Mouse (Mus musculus) stomach, embryonic 15.5 days (tissue): ENCODE results near the gene Slx4ip. TPM values are rescaled to one million over a fixed set of nuclear protein-coding genes. Genes with fewer than 3 reads are reported as not detected.

Source experiments
- ATAC-seq: fragments of 200-750 bp; cut with Nextera tagmentation; 2 replicates; pipeline ENCODE4 v1.8.0; 2017; ENCODE audit warnings: low read depth, moderate number of reproducible peaks, moderate TSS enrichment; ENCODE audit not compliant: insufficient read depth, low FRiP score
- H3K27ac ChIP-seq: fragments of 300-500 bp; sonication (generic); 2 replicates; pipeline ENCODE4 v1.5.1; 2015; ENCODE audit warnings: mild to moderate bottlenecking, inconsistent platforms
- H3K27me3 ChIP-seq: fragments of 300-500 bp; sonication (generic); replicated peaks from 2 replicates; pipeline ENCODE4 v1.6.1; 2015; ENCODE audit warnings: inconsistent platforms
- H3K36me3 ChIP-seq: fragments of 300-500 bp; sonication (generic); 2 replicates; pipeline ENCODE4 v1.6.1; 2015; ENCODE audit warnings: inconsistent platforms
- H3K4me1 ChIP-seq: fragments of 300-500 bp; sonication (generic); 2 replicates; pipeline ENCODE4 v1.6.1; 2015; ENCODE audit warnings: inconsistent platforms
- H3K4me2 ChIP-seq: fragments of 300-500 bp; sonication (generic); 2 replicates; pipeline ENCODE4 v1.6.1; 2015; ENCODE audit warnings: mild to moderate bottlenecking, inconsistent platforms
- H3K4me3 ChIP-seq: fragments of 300-500 bp; sonication (generic); replicated peaks from 2 replicates; pipeline ENCODE4 v1.5.1; 2015; ENCODE audit warnings: inconsistent platforms
- H3K9ac ChIP-seq: fragments of 300-500 bp; sonication (generic); 2 replicates; pipeline ENCODE4 v1.6.1; 2015; ENCODE audit warnings: inconsistent platforms
- H3K9me3 ChIP-seq: fragments of 300-500 bp; sonication (generic); 2 replicates; pipeline ENCODE4 v1.6.1; 2016; ENCODE audit warnings: inconsistent platforms
- WGBS: fragments of 180-500 bp; shearing (Covaris S2); methylation state at CpG from one replicate; pipeline ENCODE4 v1.1.7; 2015; 5-methylcytosine and 5-hydroxymethylcytosine counted together
- polyA plus RNA-seq: library from polyadenylated mRNA; unstranded; fragments of >200 nt; fragmentation: Nextera tagmentation; extraction: Ambion mirVana; gene quantifications from 2 replicates; pipeline ENCODE4 v1.2.1, GENCODE M21; 2015

The Slx4ip gene
- polyA plus RNA-seq, 1 experiment from 2014 or later, result 6.6 TPM

- no peak for ATAC-seq
- H3K27me3 ChIP-seq, result no peaks in the 10 kb centered on the region
- H3K4me3 ChIP-seq, result no peak overlapping the region
- no peaks in the 10 kb centered on the region for H3K9me3 ChIP-seq
- 74% methylated on average over 1 of the region's 1 CpGs for WGBS
- H3K36me3 ChIP-seq, result no peaks in the 10 kb centered on the region
- no peak overlapping the region for H3K27ac ChIP-seq
- H3K9ac ChIP-seq, result no peak overlapping the region
- no peaks in the 10 kb centered on the region for H3K4me1 ChIP-seq
- no peak overlapping the region for H3K4me2 ChIP-seq
These were observed 115.6 kb downstream of the Slx4ip start for GRCm38 (mm10) chr2:137006656-137007055.

GRCm38 (mm10) chr2:137011980-137012379, 121.0 kb downstream of the Slx4ip start:
- Histone ChIP-seq H3K27ac (no peak overlapping the region), H3K4me1 (no peaks in the 10 kb centered on the region), H3K27me3 (no peaks in the 10 kb centered on the region), H3K4me2 (no peak overlapping the region), H3K36me3 (no peaks in the 10 kb centered on the region), H3K9ac (no peak overlapping the region), H3K9me3 (no peaks in the 10 kb centered on the region), H3K4me3 (no peak overlapping the region)
- WGBS, result 59% methylated on average over 1 of the region's 1 CpGs
- no peak for ATAC-seq

- Histone ChIP-seq H3K4me3 (no peak overlapping the region), H3K27me3 (no peaks in the 10 kb centered on the region), H3K9ac (no peak overlapping the region), H3K4me2 (no peak overlapping the region), H3K27ac (no peak overlapping the region), H3K36me3 (no peaks in the 10 kb centered on the region), H3K9me3 (no peaks in the 10 kb centered on the region), H3K4me1 (no peaks in the 10 kb centered on the region)
- 73% methylated on average over 3 of the region's 3 CpGs for WGBS
- ATAC-seq, result no peak
These were observed 122.1 kb downstream of the Slx4ip start for GRCm38 (mm10) chr2:137013151-137013550.

GRCm38 (mm10) chr2:137013811-137014350, 122.9 kb downstream of the Slx4ip start:
- Histone ChIP-seq H3K4me3 (no peak overlapping the region), H3K27ac (no peak overlapping the region), H3K4me2 (no peak overlapping the region), H3K4me1 (no peaks in the 10 kb centered on the region), H3K27me3 (no peaks in the 10 kb centered on the region), H3K9ac (no peak overlapping the region), H3K36me3 (no peaks in the 10 kb centered on the region), H3K9me3 (no peaks in the 10 kb centered on the region)
- 72% methylated on average over 4 of the region's 4 CpGs for WGBS
- ATAC-seq, result no peak

GRCm38 (mm10) chr2:137014423-137014822, 123.4 kb downstream of the Slx4ip start:
- ATAC-seq, result no peak
- Histone ChIP-seq H3K36me3 (no peaks in the 10 kb centered on the region), H3K27me3 (no peaks in the 10 kb centered on the region), H3K9me3 (no peaks in the 10 kb centered on the region), H3K4me2 (no peak overlapping the region), H3K9ac (no peak overlapping the region), H3K27ac (no peak overlapping the region), H3K4me3 (no peak overlapping the region), H3K4me1 (no peaks in the 10 kb centered on the region)
- WGBS, result 58% methylated on average over 2 of the region's 2 CpGs

- Histone ChIP-seq H3K4me2 (no peak overlapping the region), H3K27ac (no peak overlapping the region), H3K4me3 (no peak overlapping the region), H3K9ac (no peak overlapping the region), H3K9me3 (no peaks in the 10 kb centered on the region), H3K36me3 (no peaks in the 10 kb centered on the region), H3K4me1 (no peaks in the 10 kb centered on the region), H3K27me3 (no peaks in the 10 kb centered on the region)
- no peak for ATAC-seq
- 92% methylated on average over 2 of the region's 2 CpGs for WGBS
These were observed 153.1 kb downstream of the Slx4ip start for GRCm38 (mm10) chr2:137044122-137044521.

- no peaks in the 10 kb centered on the region for H3K27me3 ChIP-seq
- WGBS, result 53% methylated on average over 2 of the region's 2 CpGs
- no peak overlapping the region for H3K4me2 ChIP-seq
- H3K4me1 ChIP-seq, result no peaks in the 10 kb centered on the region
- H3K9ac ChIP-seq, result no peak overlapping the region
- no peaks in the 10 kb centered on the region for H3K9me3 ChIP-seq
- no peak overlapping the region for H3K27ac ChIP-seq
- no peak overlapping the region for H3K4me3 ChIP-seq
- ATAC-seq, result no peak
- no peaks in the 10 kb centered on the region for H3K36me3 ChIP-seq
These were observed 158.3 kb downstream of the Slx4ip start for GRCm38 (mm10) chr2:137049367-137049766.

- WGBS, result 64% methylated on average over 1 of the region's 1 CpGs
- no peak for ATAC-seq
- no peaks in the 10 kb centered on the region for H3K36me3 ChIP-seq
These were observed 158.9 kb downstream of the Slx4ip start for GRCm38 (mm10) chr2:137049906-137050305.

GRCm38 (mm10) chr2:137063829-137064228, 172.8 kb downstream of the Slx4ip start:
- WGBS, result 75% methylated on average over 1 of the region's 1 CpGs

More at GRCm38 (mm10) chr2:137049906-137050305, 158.9 kb downstream of the Slx4ip start:
- Histone ChIP-seq H3K4me1 (no peaks in the 10 kb centered on the region), H3K9me3 (no peaks in the 10 kb centered on the region), H3K9ac (no peak overlapping the region), H3K27ac (no peak overlapping the region), H3K4me3 (no peak overlapping the region), H3K27me3 (no peaks in the 10 kb centered on the region), H3K4me2 (no peak overlapping the region)

GRCm38 (mm10) chr2:137064513-137064912, 173.5 kb downstream of the Slx4ip start:
- H3K27me3 ChIP-seq, result no peaks in the 10 kb centered on the region
- H3K36me3 ChIP-seq, result no peaks in the 10 kb centered on the region
- no peak overlapping the region for H3K4me3 ChIP-seq
- H3K9me3 ChIP-seq, result no peaks in the 10 kb centered on the region
- peaks cover 7% of the 10 kb centered on the region; the same call in 1 of the 2 replicates for H3K4me1 ChIP-seq
- no peak overlapping the region for H3K9ac ChIP-seq
- no peak overlapping the region for H3K4me2 ChIP-seq
- ATAC-seq, result no peak
- H3K27ac ChIP-seq, result no peak overlapping the region
- WGBS, result 79% methylated on average over 3 of the region's 3 CpGs

More at GRCm38 (mm10) chr2:137063829-137064228, 172.8 kb downstream of the Slx4ip start:
- Histone ChIP-seq H3K9me3 (no peaks in the 10 kb centered on the region), H3K4me1 (peaks cover 7% of the 10 kb centered on the region; the same call in 1 of the 2 replicates), H3K36me3 (no peaks in the 10 kb centered on the region), H3K4me2 (no peak overlapping the region), H3K4me3 (no peak overlapping the region), H3K27ac (no peak overlapping the region), H3K27me3 (no peaks in the 10 kb centered on the region), H3K9ac (no peak overlapping the region)
- ATAC-seq, result no peak

- no peak for ATAC-seq
- 75% methylated on average over 10 of the region's 10 CpGs for WGBS
- Histone ChIP-seq H3K4me2 (no peak overlapping the region), H3K27me3 (no peaks in the 10 kb centered on the region), H3K36me3 (no peaks in the 10 kb centered on the region), H3K27ac (no peak overlapping the region), H3K9ac (no peak overlapping the region), H3K9me3 (no peaks in the 10 kb centered on the region), H3K4me3 (no peak overlapping the region), H3K4me1 (peaks cover 7% of the 10 kb centered on the region; the same call in 1 of the 2 replicates)
These were observed 176.6 kb downstream of the Slx4ip start for GRCm38 (mm10) chr2:137067479-137068110.

- H3K4me2 ChIP-seq, result no peak overlapping the region
- no peak overlapping the region for H3K9ac ChIP-seq
- no peaks in the 10 kb centered on the region for H3K36me3 ChIP-seq
- no peaks in the 10 kb centered on the region for H3K4me1 ChIP-seq
- H3K27ac ChIP-seq, result no peak overlapping the region
- H3K27me3 ChIP-seq, result no peaks in the 10 kb centered on the region
- 50% methylated on average over 16 of the region's 16 CpGs for WGBS
- ATAC-seq, result no peak
- no peak overlapping the region for H3K4me3 ChIP-seq
- H3K9me3 ChIP-seq, result no peaks in the 10 kb centered on the region
These were observed 182.7 kb downstream of the Slx4ip start for GRCm38 (mm10) chr2:137073473-137074312.
